Mouse (Mus musculus) C2C12 (cell line): ENCODE results near the gene Mier1. TPM values are rescaled to one million over a fixed set of nuclear protein-coding genes. Genes with fewer than 3 reads are reported as not detected.
"Not testable (repeated sequence)": the region's sequence is repeated elsewhere in the genome, so short reads cannot be mapped to it uniquely, and the experiment has no call there.

Experiments
- H3K27me3 ChIP-seq: one replicate; pipeline ENCODE4 v1.6.1; 2011; ENCODE audit not compliant: control insufficient read depth, insufficient read depth, insufficient read length
- H3K36me3 ChIP-seq: one replicate; pipeline ENCODE4 v1.6.1; 2011; ENCODE audit not compliant: control insufficient read depth, insufficient read depth
- H3K4me3 ChIP-seq: one replicate; pipeline ENCODE4 v1.5.1; 2011; ENCODE audit warnings: mild to moderate bottlenecking, control low read depth; ENCODE audit not compliant: poor library complexity, insufficient read depth, severe bottlenecking
- H3K79me2 ChIP-seq: one replicate; pipeline ENCODE4 v1.6.1; 2011; ENCODE audit not compliant: control insufficient read depth, insufficient read depth
- H3K79me3 ChIP-seq: one replicate; pipeline ENCODE4 v1.6.1; 2011; ENCODE audit warnings: low read depth, control low read depth
- H3ac ChIP-seq: one replicate; pipeline ENCODE3; 2011; ENCODE audit warnings: low read depth; ENCODE audit not compliant: control insufficient read depth, insufficient read length
- CEBPB ChIP-seq: IDR thresholded peaks from one replicate; pipeline ENCODE4 v1.6.1; 2011; ENCODE audit warnings: low read depth, mild to moderate bottlenecking, control low read depth, moderate library complexity
- CTCF ChIP-seq: IDR thresholded peaks from one replicate; pipeline ENCODE4 v1.5.1; 2011; ENCODE audit not compliant: control insufficient read depth, insufficient read depth, insufficient read length
- FOSL1 ChIP-seq: IDR thresholded peaks from one replicate; pipeline ENCODE4 v1.8.0; 2011; ENCODE audit warnings: mild to moderate bottlenecking, low read length; ENCODE audit not compliant: poor library complexity, insufficient read depth, severe bottlenecking
- MAX ChIP-seq: IDR thresholded peaks from one replicate; pipeline ENCODE4 v1.6.1; 2011; ENCODE audit warnings: mild to moderate bottlenecking, control low read depth
- MYOD1 ChIP-seq: IDR thresholded peaks from one replicate; pipeline ENCODE4 v1.6.1; 2011; ENCODE audit warnings: low read depth; ENCODE audit not compliant: control insufficient read depth, insufficient read length
- MYOG ChIP-seq: IDR thresholded peaks from one replicate; pipeline ENCODE4 v1.6.1; 2011; ENCODE audit not compliant: control insufficient read depth, insufficient read length; ENCODE audit errors: extremely low read depth
- USF1 ChIP-seq: IDR thresholded peaks from one replicate; pipeline ENCODE4 v1.6.1; 2011; ENCODE audit warnings: low read depth, mild to moderate bottlenecking, control low read depth, moderate library complexity
- polyA plus RNA-seq: library from polyadenylated mRNA; unstranded; fragments of >200 nt; fragmentation: generic; extraction: Trizol; gene quantifications from one replicate; pipeline ENCODE4 v1.2.1, GENCODE M21; 2012; ENCODE audit warnings: missing spikeins

Mier1 gene
- polyA plus RNA-seq, 1 experiment = 7.4 TPM

- Histone ChIP-seq H3K4me3 (no peak overlapping the region), H3K27me3 (no peaks in the 10 kb centered on the region), H3K79me3 (peaks cover 85% of the 10 kb centered on the region), H3K36me3 (peaks cover 33% of the 10 kb centered on the region), H3ac (no peak overlapping the region), H3K79me2 (peaks cover 99% of the 10 kb centered on the region)
- TF ChIP-seq USF1 (no peak), FOSL1 (no peak), MYOG (no peak), CTCF (no peak), MAX (no peak), MYOD1 (no peak), CEBPB (no peak)
Measured at GRCm38 (mm10) chr4:103126533-103126932, 12.3 kb downstream of the Mier1 start.

- Histone ChIP-seq H3ac (no peak overlapping the region), H3K79me2 (peaks cover 16% of the 10 kb centered on the region), H3K27me3 (no peaks in the 10 kb centered on the region), H3K36me3 (peaks cover 52% of the 10 kb centered on the region), H3K4me3 (no peak overlapping the region), H3K79me3 (peaks cover 5% of the 10 kb centered on the region)
- TF ChIP-seq USF1 (no peak), FOSL1 (no peak), MYOD1 (no peak), MAX (no peak), MYOG (no peak), CEBPB (no peak), CTCF (no peak)
Measured at GRCm38 (mm10) chr4:103136946-103137345, 22.8 kb downstream of the Mier1 start.

GRCm38 (mm10) chr4:103146339-103146738 lies 32.1 kb downstream of the Mier1 start:
- TF ChIP-seq CEBPB (no peak), MAX (no peak), MYOG (no peak), FOSL1 (no peak), CTCF (peak; percentile 33)
- Histone ChIP-seq H3K4me3 (no peak overlapping the region), H3K36me3 (peaks cover 89% of the 10 kb centered on the region), H3K79me2 (no peaks in the 10 kb centered on the region), H3ac (no peak overlapping the region), H3K79me3 (no peaks in the 10 kb centered on the region), H3K27me3 (no peaks in the 10 kb centered on the region)

DNA sequence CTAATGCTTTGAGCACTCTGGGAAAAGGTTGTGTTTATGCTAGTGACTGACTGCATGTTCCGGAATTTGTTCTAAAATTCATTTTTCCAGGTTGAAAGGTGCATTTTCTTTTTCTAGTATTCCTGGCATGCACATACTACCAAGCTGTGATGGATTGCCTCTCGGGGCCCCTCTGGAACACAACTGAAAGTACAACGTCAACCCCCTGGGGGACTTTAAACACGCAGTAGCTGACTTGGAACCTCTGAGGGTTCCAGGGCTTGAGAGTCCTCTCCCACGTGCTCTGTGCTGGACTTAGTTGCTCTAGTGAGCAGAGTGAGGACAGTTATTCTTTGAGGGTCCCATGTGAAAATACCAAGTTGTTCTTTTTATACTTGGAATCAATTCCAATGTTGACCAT lies 37.8 kb downstream of the Mier1 start:
- Histone ChIP-seq H3K4me3 (no peak overlapping the region), H3K79me3 (no peaks in the 10 kb centered on the region), H3K79me2 (no peaks in the 10 kb centered on the region), H3ac (no peak overlapping the region), H3K27me3 (no peaks in the 10 kb centered on the region), H3K36me3 (peaks cover 92% of the 10 kb centered on the region)
- no peak for TF ChIP-seq CEBPB
- no peak for TF ChIP-seq CTCF
- no peak for TF ChIP-seq MYOD1
- no peak for TF ChIP-seq USF1
- no peak for TF ChIP-seq MAX
- TF ChIP-seq FOSL1 = no peak
- TF ChIP-seq MYOG = no peak

- Histone ChIP-seq H3K79me2 (no peaks in the 10 kb centered on the region), H3ac (no peak overlapping the region), H3K27me3 (no peaks in the 10 kb centered on the region), H3K79me3 (no peaks in the 10 kb centered on the region), H3K4me3 (no peak overlapping the region), H3K36me3 (peaks cover 76% of the 10 kb centered on the region)
- TF ChIP-seq CEBPB = no peak
- TF ChIP-seq MYOD1 = no peak
- no peak for TF ChIP-seq FOSL1
- TF ChIP-seq MYOG = no peak
- TF ChIP-seq USF1 = no peak
- TF ChIP-seq MAX = no peak
- TF ChIP-seq CTCF = no peak
Measured at GRCm38 (mm10) chr4:103158781-103159180, 44.6 kb downstream of the Mier1 start.

GRCm38 (mm10) chr4:103166198-103166597 lies 52.0 kb downstream of the Mier1 start:
- not testable (repeated sequence) for H3K79me2 ChIP-seq, H3K27me3 ChIP-seq, H3K4me3 ChIP-seq, H3K79me3 ChIP-seq, H3ac ChIP-seq
- H3K36me3 ChIP-seq = peaks cover 44% of the 10 kb centered on the region
